Mouse (Mus musculus): ENCODE measurements around the gene Hyls1.

The Hyls1 gene

GRCm38 (mm10) chr9:35543099-35543860 lies 26.9 kb downstream of the Hyls1 start:
- no peak for DNase-seq

- DNase-seq: no peak
Measured at GRCm38 (mm10) chr9:35541941-35542340, 28.3 kb downstream of the Hyls1 start.

GRCm38 (mm10) chr9:35541488-35541887 lies 28.7 kb downstream of the Hyls1 start:
- peak; percentile 90 for DNase-seq

- DNase-seq: no peak
Measured at GRCm38 (mm10) chr9:35541024-35541423, 29.2 kb downstream of the Hyls1 start.

- no peak for DNase-seq
Measured at GRCm38 (mm10) chr9:35539001-35539750, 31.0 kb downstream of the Hyls1 start.

- DNase-seq: no peak
Measured at GRCm38 (mm10) chr9:35535876-35536275, 34.3 kb downstream of the Hyls1 start.

- peak; percentile 59 for DNase-seq
Measured at GRCm38 (mm10) chr9:35535110-35535509, 35.1 kb downstream of the Hyls1 start.

GRCm38 (mm10) chr9:35533266-35533665 lies 36.9 kb downstream of the Hyls1 start:
- DNase-seq: no peak

GRCm38 (mm10) chr9:35529796-35530195 lies 40.4 kb downstream of the Hyls1 start:
- no peak for DNase-seq

- no peak for DNase-seq
Measured at GRCm38 (mm10) chr9:35529141-35529540, 41.1 kb downstream of the Hyls1 start.

- DNase-seq: peak; percentile 83
Measured at GRCm38 (mm10) chr9:35523941-35524411, 46.2 kb downstream of the Hyls1 start.

GRCm38 (mm10) chr9:35523541-35523940 lies 46.7 kb downstream of the Hyls1 start:
- peak; percentile 32 for DNase-seq

GRCm38 (mm10) chr9:35522821-35523515 lies 47.2 kb downstream of the Hyls1 start:
- no peak for DNase-seq

GRCm38 (mm10) chr9:35522241-35522640 lies 48.0 kb downstream of the Hyls1 start:
- DNase-seq: no peak

GRCm38 (mm10) chr9:35520631-35521348 lies 49.4 kb downstream of the Hyls1 start:
- no peak for DNase-seq

- no peak for DNase-seq
Measured at GRCm38 (mm10) chr9:35518169-35518568, 52.0 kb downstream of the Hyls1 start, which contains the start of gene Gm1113. Gene Gm1113 (minus strand): TSS chr9:35518269.

- no peak for DNase-seq
Measured at GRCm38 (mm10) chr9:35516711-35517110, 53.5 kb downstream of the Hyls1 start.

GRCm38 (mm10) chr9:35516182-35516581 lies 54.0 kb downstream of the Hyls1 start:
- DNase-seq: no peak

- DNase-seq: no peak
Measured at GRCm38 (mm10) chr9:35513900-35514299, 56.3 kb downstream of the Hyls1 start.

All from kidney, postnatal 10 days (tissue).